ENCODE assay signal across 11 mouse cellular contexts in genomic region chr5:113813608-113814007, GRCm38 (mm10). TPM values are rescaled to one million over a fixed set of nuclear protein-coding genes. Genes with fewer than 3 reads are reported as not detected.
A peak's percentile ranks its signal among the peaks of the same experiment; 100 is the strongest.
DNase-seq lines count a peak whose midpoint lies in the region; ATAC-seq and TF ChIP-seq lines count a peak whose summit lies in the region.
"Had no signal": no experiment of that assay in that cellular context is flagged by ENCODE, and none has a peak within 500 bp of the region (broad histone marks: within the 10 kb centered on the region; RNA-seq: fewer than 3 reads in every experiment).

No protein-coding gene starts in this region.

- DNase-seq in liver, adult 2 months (ENCODE audit: extremely low read depth, low read depth, low spot score): peak; percentile 19
- DNase-seq in CH12.LX (ENCODE audit: extremely low read depth): no peak
- DNase-seq in Patski (ENCODE audit: low read depth, low spot score): no peak
- peak; percentile 68 for DNase-seq in naive thymus-derived CD4-positive, alpha-beta T cell, adult 2 months (ENCODE audit: low read depth)
- DNase-seq in right cerebral cortex, postnatal 25 days: no peak
- no peak for DNase-seq in forebrain, embryonic 14.5 days (ENCODE audit: low spot score)
- DNase-seq: adrenal gland, postnatal 25 days; right cerebral cortex, postnatal 14 days had no signal

- POLR2A ChIA-PET in Patski (lab: Charles Lee): no interaction called here

- no peaks in the 10 kb centered on the region for H3K27me3 ChIP-seq in liver, adult 2 months (ENCODE audit: control insufficient read depth, insufficient read depth, low read length)
- peaks cover 20% of the 10 kb centered on the region for H3K27me3 ChIP-seq in liver, embryonic 12.5 days (replicated peaks)
- no peaks in the 10 kb centered on the region for H3K27me3 ChIP-seq in CH12.LX (replicated peaks)
- H3K27me3 ChIP-seq in Patski: no peaks in the 10 kb centered on the region
- H3K27me3 ChIP-seq in forebrain, embryonic 14.5 days (replicated peaks; ENCODE audit: control insufficient read depth, insufficient read depth, low read length): no peaks in the 10 kb centered on the region
- H3K27me3 ChIP-seq: hindbrain, embryonic 15.5 days had no signal

- H3K27ac ChIP-seq in liver, adult 2 months (replicated peaks; ENCODE audit: insufficient read depth, low read depth, low read length): no peak overlapping the region
- H3K27ac ChIP-seq in liver, embryonic 12.5 days: no peak overlapping the region
- H3K27ac ChIP-seq in CH12.LX (ENCODE audit: insufficient read depth, low read depth): no peak overlapping the region
- no peak overlapping the region for H3K27ac ChIP-seq in forebrain, embryonic 14.5 days (ENCODE audit: low read depth, low read length)
- H3K27ac ChIP-seq: forebrain, embryonic 12.5 days; hindbrain, embryonic 15.5 days had no signal

- no peaks in the 10 kb centered on the region for H3K36me3 ChIP-seq in liver, adult 2 months (ENCODE audit: control insufficient read depth, insufficient read depth, low read length)
- H3K36me3 ChIP-seq in liver, embryonic 12.5 days: no peaks in the 10 kb centered on the region
- peaks cover 0 to 7% of the 10 kb centered on the region in 2 experiments for H3K36me3 ChIP-seq in CH12.LX (replicated peaks in 1 of 2; ENCODE audit: control insufficient read depth in 1 of 2, insufficient read depth in 1 of 2, low read length in 1 of 2)
- H3K36me3 ChIP-seq in forebrain, embryonic 14.5 days (ENCODE audit: control insufficient read depth, insufficient read depth, low read length): no peaks in the 10 kb centered on the region
- H3K36me3 ChIP-seq: forebrain, embryonic 12.5 days; hindbrain, embryonic 15.5 days had no signal

- no peak overlapping the region for H3K4me2 ChIP-seq in liver, embryonic 12.5 days
- H3K4me2 ChIP-seq in CH12.LX (ENCODE audit: insufficient read depth, low read depth, poor library complexity, severe bottlenecking): no peak overlapping the region
- no peak overlapping the region for H3K4me2 ChIP-seq in forebrain, embryonic 14.5 days (ENCODE audit: low read length)
- H3K4me2 ChIP-seq: forebrain, embryonic 12.5 days; hindbrain, embryonic 15.5 days had no signal

- in situ Hi-C loops in CH12.LX (cut with MboI; ENCODE audit: low pct_ligation_motif_present, low pct_unique_long_range_greater_than_20kb, low sequenced_read_pairs): loop anchor here (5.0 to 10.0 kb wide), 2 partner anchors 36 to 449 kb away; no protein-coding TSS in a partner anchor
- in situ Hi-C loops in Patski (cut with MboI; ENCODE audit: low pct_unique_long_range_greater_than_20kb): loop anchor here (5.0 to 10.0 kb wide), 2 partner anchors 36 to 449 kb away; no protein-coding TSS in a partner anchor

- TF ChIP-seq RAD21 in CH12.LX (IDR thresholded peaks at IDR 0.05; ENCODE audit: low read depth, low read length): peak; percentile 40

- no peak overlapping the region for H3K9ac ChIP-seq in liver, adult 2 months (ENCODE audit: low read depth, low read length)
- H3K9ac ChIP-seq in liver, embryonic 12.5 days: no peak overlapping the region
- H3K9ac ChIP-seq in CH12.LX (ENCODE audit: insufficient read depth, low read depth): no peak overlapping the region
- no peak overlapping the region for H3K9ac ChIP-seq in forebrain, embryonic 14.5 days (ENCODE audit: low read length)
- H3K9ac ChIP-seq: forebrain, embryonic 12.5 days; hindbrain, embryonic 15.5 days had no signal

- ATAC-seq in liver, embryonic 12.5 days: no peak
- no peak for ATAC-seq in Patski
- ATAC-seq in forebrain, embryonic 14.5 days: no peak

- no peak for TF ChIP-seq EP300 in CH12.LX (IDR thresholded peaks at IDR 0.05; ENCODE audit: low read length)

- no peaks in the 10 kb centered on the region for H3K4me1 ChIP-seq in liver, adult 2 months (ENCODE audit: control insufficient read depth, insufficient read depth, low read length)
- no peaks in the 10 kb centered on the region for H3K4me1 ChIP-seq in liver, embryonic 12.5 days
- peaks cover 9 to 36% of the 10 kb centered on the region in 2 experiments; a peak in 3 of 4 replicates for H3K4me1 ChIP-seq in CH12.LX (ENCODE audit: control insufficient read depth in 1 of 2, insufficient read depth in 2 of 2)
- no peaks in the 10 kb centered on the region for H3K4me1 ChIP-seq in forebrain, embryonic 14.5 days (ENCODE audit: control insufficient read depth, insufficient read depth, low read length)
- H3K4me1 ChIP-seq: hindbrain, embryonic 15.5 days had no signal

- peak; percentile 67 for TF ChIP-seq CTCF in liver, adult 2 months (IDR thresholded peaks at IDR 0.05; ENCODE audit: low read depth, low read length)
- peak; percentile 46 to 64 for TF ChIP-seq CTCF in CH12.LX (conservative IDR thresholded peaks at IDR 0.05 in 1 of 2, IDR thresholded peaks at IDR 0.05 in 1 of 2; ENCODE audit: low read depth in 2 of 2, low read length in 2 of 2)
- peak; percentile 62 for TF ChIP-seq CTCF in Patski (IDR thresholded peaks at IDR 0.05)

- CTCF ChIA-PET in Patski (lab: Charles Lee): interaction anchor here (0.9 to 4.3 kb wide), 4 partner anchors 13 to 129 kb away, joined by 3 to 41 read pairs (median 4); partner anchors contain the start of gene Iscu

- dilution Hi-C loops in CH12.LX (cut with MboI; ENCODE audit: extremely low pct_ligation_motif_present, extremely low pct_unique_long_range_greater_than_20kb, low sequenced_read_pairs): no loop called here

- TF ChIP-seq POLR2A in liver, adult 2 months (IDR thresholded peaks at IDR 0.05; ENCODE audit: extremely low read depth, insufficient read depth, low read length): no peak
- TF ChIP-seq POLR2A in CH12.LX (IDR thresholded peaks at IDR 0.05; ENCODE audit: low read depth, low read length): no peak

- WGBS in liver, adult 2 months: 24% methylated on average over 9 of the region's 9 CpGs
- 16% methylated on average over 9 of the region's 9 CpGs for WGBS in liver, embryonic 12.5 days (ENCODE audit: insufficient replicate concordance)
- 26% methylated on average over 9 of the region's 9 CpGs for WGBS in forebrain, embryonic 14.5 days

- no peak overlapping the region for H3K4me3 ChIP-seq in liver, adult 2 months (ENCODE audit: insufficient read depth, low read depth, low read length)
- H3K4me3 ChIP-seq in liver, embryonic 12.5 days: no peak overlapping the region
- no peak overlapping the region for H3K4me3 ChIP-seq in CH12.LX (replicated peaks in 1 of 3; ENCODE audit: low read depth in 2 of 3, low read length in 2 of 3, poor library complexity in 1 of 3)
- no peak overlapping the region for H3K4me3 ChIP-seq in forebrain, embryonic 14.5 days (ENCODE audit: low read depth, low read length)
- H3K4me3 ChIP-seq: forebrain, embryonic 12.5 days; hindbrain, embryonic 15.5 days had no signal

- H3K9me3 ChIP-seq in liver, embryonic 12.5 days (replicated peaks): peaks cover 5% of the 10 kb centered on the region; the same call in 1 of the 2 replicates
- peaks cover 12% of the 10 kb centered on the region for H3K9me3 ChIP-seq in CH12.LX (replicated peaks; ENCODE audit: low read length)
- no peaks in the 10 kb centered on the region for H3K9me3 ChIP-seq in forebrain, embryonic 14.5 days (replicated peaks; ENCODE audit: control insufficient read depth, low read length)
- H3K9me3 ChIP-seq: hindbrain, embryonic 15.5 days had no signal

- no peaks in the 10 kb centered on the region for H3K79me2 ChIP-seq in liver, adult 2 months (ENCODE audit: control insufficient read depth, insufficient read depth, low read length)
- no peaks in the 10 kb centered on the region for H3K79me2 ChIP-seq in CH12.LX (replicated peaks; ENCODE audit: control insufficient read depth, extremely low read depth, insufficient read depth, poor library complexity, severe bottlenecking)

TF ChIP-seq in CH12.LX, 34 proteins besides CTCF, POLR2A, EP300 and RAD21:
- TF ChIP-seq ZMIZ1 (IDR thresholded peaks at IDR 0.05; ENCODE audit: low read depth, low read length) (no peak), SMC3 (IDR thresholded peaks at IDR 0.05; ENCODE audit: low read depth, low read length) (peak; percentile 55)

RNA-seq across cellular contexts. Expression of gene Tmem119, which starts 13.3 kb away (rescaled TPM):
- total RNA-seq in liver, adult 2 months (2014; rRNA removed): 0.27 and 0.46 TPM in 2 replicates
- 0.73 and 0.83 TPM in 2 replicates for polyA plus RNA-seq in liver, adult 2 months (2012; rRNA removed)
- polyA plus RNA-seq in liver, embryonic 12.5 days (2016; fragmentation: Nextera tagmentation; extraction: Ambion mirVana): 7.2 and 9.8 TPM in 2 replicates
- total RNA-seq in CH12.LX (2012; rRNA removed) (0.30 and 0.46 TPM in 2 replicates), CH12.LX (2014; rRNA removed) (0.55 and 1.0 TPM in 2 replicates)
- polyA plus RNA-seq in CH12.LX (2012; ENCODE audit: insufficient read length, low read depth) (0.97 and 1.5 TPM in 2 replicates), Patski (2021) (not detected)
- 3.3 and 4.0 TPM in 2 replicates for polyA plus RNA-seq in forebrain, embryonic 14.5 days (2014; fragmentation: Nextera tagmentation; extraction: Ambion mirVana)

RNA-seq across cellular contexts. Expression of gene Selplg, which starts 18.8 kb away (rescaled TPM):
- total RNA-seq in liver, adult 2 months (2014; rRNA removed): 1.1 and 2.3 TPM in 2 replicates
- 5.4 and 6.2 TPM in 2 replicates for polyA plus RNA-seq in liver, adult 2 months (2012; rRNA removed)
- polyA plus RNA-seq in liver, embryonic 12.5 days (2016; fragmentation: Nextera tagmentation; extraction: Ambion mirVana): 10.8 and 11.6 TPM in 2 replicates
- total RNA-seq in CH12.LX (2012; rRNA removed) (50.5 and 58.5 TPM in 2 replicates), CH12.LX (2014; rRNA removed) (27.9 and 29.4 TPM in 2 replicates)
- polyA plus RNA-seq in CH12.LX (2012; ENCODE audit: insufficient read length, low read depth) (34.2 and 41.6 TPM in 2 replicates), Patski (2021) (0.04 TPM)
- polyA plus RNA-seq in forebrain, embryonic 14.5 days (2014; fragmentation: Nextera tagmentation; extraction: Ambion mirVana): 1.8 and 1.9 TPM in 2 replicates

RNA-seq across cellular contexts. Expression of gene Iscu, which starts 41.1 kb away (rescaled TPM):
- 121 and 133 TPM in 2 replicates for total RNA-seq in liver, adult 2 months (2014; rRNA removed)
- polyA plus RNA-seq in liver, adult 2 months (2012; rRNA removed): 104 and 121 TPM in 2 replicates
- polyA plus RNA-seq in liver, embryonic 12.5 days (2016; fragmentation: Nextera tagmentation; extraction: Ambion mirVana): 109 and 112 TPM in 2 replicates
- total RNA-seq in CH12.LX (2012; rRNA removed) (79.3 and 81.5 TPM in 2 replicates), CH12.LX (2014; rRNA removed) (70.6 and 72.1 TPM in 2 replicates)
- polyA plus RNA-seq in CH12.LX (2012; ENCODE audit: insufficient read length, low read depth) (83.0 and 86.7 TPM in 2 replicates), Patski (2021) (189 TPM)
- 101 TPM in 2 replicates for polyA plus RNA-seq in forebrain, embryonic 14.5 days (2014; fragmentation: Nextera tagmentation; extraction: Ambion mirVana)

RNA-seq across cellular contexts. Expression of gene Sart3, which starts 41.3 kb away (rescaled TPM):
- total RNA-seq in liver, adult 2 months (2014; rRNA removed): 6.0 and 7.7 TPM in 2 replicates
- polyA plus RNA-seq in liver, adult 2 months (2012; rRNA removed): 6.3 and 9.0 TPM in 2 replicates
- polyA plus RNA-seq in liver, embryonic 12.5 days (2016; fragmentation: Nextera tagmentation; extraction: Ambion mirVana): 39.9 and 40.4 TPM in 2 replicates
- total RNA-seq in CH12.LX (2012; rRNA removed): 66.1 and 67.0 TPM in 2 replicates
- 27.2 and 28.8 TPM in 2 replicates for total RNA-seq in CH12.LX (2014; rRNA removed)
- 104 and 113 TPM in 2 replicates for polyA plus RNA-seq in CH12.LX (2012; ENCODE audit: insufficient read length, low read depth)
- polyA plus RNA-seq in Patski (2021): 63.4 TPM
- 27.3 and 38.8 TPM in 2 replicates for polyA plus RNA-seq in forebrain, embryonic 14.5 days (2014; fragmentation: Nextera tagmentation; extraction: Ambion mirVana)

Comparison
In these comparisons a context has a peak if more than half of its experiments do, and no peak if none do; other contexts are left out.
1. DNase-seq: peak in liver, adult 2 months (single experiment) and naive thymus-derived CD4-positive, alpha-beta T cell, adult 2 months (single experiment); none in CH12.LX (single experiment), Patski (single experiment), right cerebral cortex, postnatal 25 days (single experiment) and forebrain, embryonic 14.5 days (single experiment).
2. Peak in every context shown above with its lines, with median percentiles within 50 percentile points of each other: CTCF ChIP-seq.